Mouse (Mus musculus) right cerebral cortex, postnatal 25 days (tissue): Measurements from ENCODE around the gene Nfkbil1.

Experiments
- DNase-seq: peaks from one replicate; pipeline ENCODE4 v3.0.0; 2022

Gene Nfkbil1

DNA sequence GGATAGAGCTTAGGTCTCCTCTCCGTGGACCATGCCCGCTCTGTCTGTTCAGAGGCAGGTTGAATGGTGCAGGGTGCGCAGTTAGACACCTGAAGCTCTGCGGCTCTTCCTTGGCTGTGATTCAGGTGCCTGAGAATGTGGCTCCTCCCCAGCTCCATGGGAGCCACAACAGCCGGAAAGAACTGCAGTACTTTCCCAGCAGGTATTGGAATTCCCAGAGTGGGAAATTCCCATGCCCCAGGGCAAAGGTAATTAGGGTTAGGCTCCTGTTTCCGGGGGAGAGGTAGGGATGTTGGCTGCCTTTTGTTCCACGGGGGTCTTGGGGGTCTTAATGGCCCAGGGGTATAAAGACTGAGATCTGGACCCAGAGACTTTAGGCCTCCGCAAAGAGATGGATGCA lies 36.6 kb downstream of the Nfkbil1 start:
- no peak for DNase-seq

DNA sequence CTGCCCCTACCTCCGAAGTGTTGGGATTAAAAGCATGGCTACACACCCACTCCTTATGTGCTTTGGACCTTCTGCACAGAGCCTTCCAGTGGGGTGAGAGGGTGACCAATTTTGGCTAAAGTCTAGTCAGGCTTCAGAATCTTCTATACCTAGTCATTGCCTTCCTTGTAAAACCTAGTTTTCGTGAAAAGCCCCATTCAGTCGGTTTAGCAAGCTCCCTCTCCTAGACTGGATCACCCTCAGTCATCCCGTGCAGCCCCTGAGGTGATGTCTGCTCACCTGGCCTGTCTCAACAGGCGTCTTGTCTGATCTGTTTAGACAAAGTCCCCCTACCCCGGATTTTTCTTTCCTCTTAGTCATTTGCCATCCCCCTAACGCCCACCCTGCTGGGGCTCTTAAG lies 37.6 kb downstream of the Nfkbil1 start:
- no peak for DNase-seq

DNA sequence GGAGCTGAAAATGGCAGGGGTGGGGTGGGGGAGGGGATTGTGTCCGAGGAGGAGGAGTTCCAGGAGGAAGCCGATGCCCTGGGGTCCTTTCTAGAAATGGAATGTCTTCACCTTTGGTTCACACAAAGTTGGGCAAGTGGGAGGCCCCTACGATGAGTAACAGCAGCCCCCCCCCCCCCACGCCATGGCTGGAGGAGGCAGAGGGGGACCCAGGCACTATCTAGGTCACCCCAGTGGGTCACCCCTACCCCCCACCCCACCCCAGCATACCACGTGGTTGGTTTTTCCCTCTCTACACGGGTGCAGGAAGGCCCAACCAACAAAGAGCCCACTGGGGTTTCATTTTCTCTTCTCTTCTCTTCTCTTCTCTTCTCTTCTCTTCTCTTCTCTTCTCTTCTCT lies 38.5 kb downstream of the Nfkbil1 start:
- DNase-seq: no peak

DNA sequence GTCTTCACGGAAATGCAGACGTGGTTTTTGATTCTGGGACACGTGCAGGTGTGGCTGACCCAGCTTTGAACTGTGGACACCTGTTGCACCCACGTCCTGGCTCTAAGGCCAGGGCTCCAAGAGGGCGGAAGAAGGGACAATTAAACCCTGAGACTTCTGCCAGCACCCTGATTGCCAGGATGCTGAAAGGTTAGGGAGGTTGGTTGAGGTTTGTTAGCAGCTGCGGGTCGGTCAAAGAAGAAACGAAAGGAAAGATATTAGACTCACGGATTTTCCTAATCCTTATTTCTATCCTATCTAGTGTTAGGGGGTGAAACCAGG lies 39.3 kb downstream of the Nfkbil1 start:
- no peak for DNase-seq

DNA sequence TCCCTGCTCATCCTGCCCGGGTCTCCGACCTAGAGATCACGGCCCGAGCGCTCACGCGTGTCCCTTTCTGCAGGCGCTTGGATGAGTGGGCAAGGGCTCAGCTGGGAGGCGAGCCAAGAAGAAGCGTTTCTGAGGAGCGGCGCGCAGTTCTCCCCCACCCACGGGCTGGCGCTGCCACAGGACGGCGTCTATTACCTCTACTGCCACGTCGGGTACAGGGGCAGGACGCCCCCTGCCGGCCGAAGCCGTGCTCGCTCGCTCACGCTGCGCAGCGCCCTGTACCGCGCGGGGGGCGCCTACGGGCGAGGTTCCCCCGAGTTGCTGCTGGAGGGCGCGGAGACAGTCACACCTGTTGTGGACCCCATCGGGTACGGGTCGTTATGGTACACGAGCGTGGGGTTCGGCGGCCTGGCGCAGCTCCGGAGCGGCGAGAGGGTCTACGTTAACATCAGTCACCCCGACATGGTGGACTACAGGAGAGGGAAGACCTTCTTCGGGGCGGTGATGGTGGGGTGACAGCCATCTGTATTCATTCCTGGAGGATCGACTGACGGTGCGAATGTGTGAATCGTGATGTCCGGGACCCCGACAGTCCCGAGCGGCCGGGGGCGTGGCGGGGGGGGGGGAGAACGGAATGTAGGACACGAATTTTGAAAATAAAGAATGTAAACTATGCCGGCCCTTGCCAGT lies 39.8 kb downstream of the Nfkbil1 start:
- peak; percentile 83 for DNase-seq

DNA sequence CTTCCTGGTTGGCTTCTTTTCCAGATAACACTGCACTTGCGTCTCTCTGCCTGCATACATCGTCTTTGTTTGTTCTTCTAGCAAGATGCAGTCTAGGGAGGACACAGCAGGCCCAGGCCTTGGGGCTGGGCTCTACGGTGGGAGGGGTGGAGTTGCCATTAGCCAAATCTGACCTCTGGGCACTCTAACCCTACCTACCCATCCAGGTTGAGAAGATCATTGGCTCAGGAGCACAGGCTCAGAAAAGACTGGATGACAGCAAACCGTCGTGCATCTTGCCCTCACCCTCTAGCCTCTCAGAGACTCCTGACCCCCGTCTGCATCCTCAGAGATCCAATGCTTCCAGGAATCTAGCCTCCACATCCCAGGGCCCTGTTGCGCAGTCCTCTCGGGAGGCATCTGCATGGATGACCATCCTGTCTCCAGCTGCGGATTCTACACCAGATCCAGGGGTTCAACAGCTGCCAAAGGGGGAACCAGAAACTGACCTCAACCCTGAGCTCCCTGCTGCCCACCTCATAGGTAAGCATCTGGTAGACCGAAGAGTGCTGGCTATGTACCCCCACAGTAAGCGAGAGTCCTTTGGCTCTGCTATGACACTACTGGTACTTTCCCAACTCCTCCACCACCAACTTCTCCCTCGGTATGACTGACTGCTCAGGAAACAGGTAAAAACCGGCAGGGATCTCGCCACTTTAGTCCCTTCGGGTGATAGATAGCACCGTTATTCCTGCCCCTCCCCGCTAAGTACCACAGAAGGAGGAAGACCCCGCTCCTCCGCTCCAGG lies 40.6 kb downstream of the Nfkbil1 start:
- no peak for DNase-seq

DNA sequence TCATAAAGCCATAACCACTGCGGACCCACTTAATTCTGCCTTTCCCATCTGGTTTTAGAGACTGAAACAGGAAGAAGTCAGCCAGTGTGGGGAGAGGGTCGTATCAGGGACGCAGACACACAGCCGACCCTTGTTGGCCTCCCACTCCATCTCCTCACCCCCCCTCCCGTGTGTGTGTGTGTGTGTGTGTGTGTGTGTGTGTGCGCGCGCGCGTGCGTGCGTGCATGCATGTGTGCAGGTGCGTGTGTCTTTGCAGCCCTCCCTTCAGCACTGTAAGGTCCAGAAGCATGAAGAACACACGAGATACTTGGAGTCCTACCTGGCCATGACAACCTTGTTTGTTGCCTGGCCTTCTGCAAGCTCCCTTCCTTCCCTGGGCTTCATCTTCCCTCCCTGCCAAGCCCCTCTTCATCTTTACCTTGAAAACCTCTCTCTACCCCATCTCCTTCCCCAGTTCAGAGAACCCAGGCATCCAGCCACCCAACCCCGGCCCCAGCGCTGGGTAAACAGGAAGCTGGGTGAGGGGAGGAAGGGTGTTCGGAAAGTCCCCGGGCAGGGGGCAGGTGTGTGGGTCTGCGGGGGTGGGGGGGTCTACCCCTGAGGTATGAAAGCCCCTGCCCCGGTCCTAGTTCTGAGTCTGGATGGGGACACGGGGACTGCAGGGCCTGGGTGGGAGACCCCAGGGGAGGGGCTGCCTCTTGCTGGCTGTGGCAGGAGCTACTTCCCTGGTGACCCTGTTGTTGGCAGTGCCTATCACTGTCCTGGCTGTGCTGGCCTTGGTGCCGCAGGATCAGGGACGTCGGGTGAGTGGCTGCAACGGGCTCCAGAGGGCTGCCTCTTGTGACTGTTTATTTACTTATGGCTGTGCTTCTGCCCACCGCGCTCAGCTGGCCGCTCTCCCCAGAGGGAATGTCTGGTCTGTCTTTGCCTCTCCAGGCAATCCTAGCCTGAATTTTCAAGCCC lies 41.4 kb downstream of the Nfkbil1 start, which contains the start of gene Ltb:
Ltb (plus strand) TSS at position 559 of the 963 bp plus-strand sequence.
- no peak for DNase-seq

DNA sequence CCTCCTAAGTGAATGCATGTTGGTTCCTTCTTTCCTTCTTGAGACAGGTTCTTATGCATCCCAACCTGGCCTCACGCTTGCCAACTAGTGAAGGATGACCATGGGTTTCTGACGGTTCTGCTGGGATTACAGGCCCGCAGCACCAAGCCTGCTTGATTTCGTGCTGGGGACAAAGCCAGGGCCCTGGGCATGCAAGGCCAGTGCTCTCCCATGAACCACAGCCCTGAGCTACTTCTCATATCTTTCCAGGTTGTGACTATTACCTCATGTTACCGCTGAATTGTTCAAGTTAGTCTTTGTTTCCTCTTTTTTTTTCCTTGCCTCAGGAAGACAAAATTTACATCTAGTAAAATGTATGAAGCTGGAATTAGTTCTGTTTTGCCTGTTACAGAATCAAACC lies 42.7 kb downstream of the Nfkbil1 start:
- DNase-seq: no peak

DNA sequence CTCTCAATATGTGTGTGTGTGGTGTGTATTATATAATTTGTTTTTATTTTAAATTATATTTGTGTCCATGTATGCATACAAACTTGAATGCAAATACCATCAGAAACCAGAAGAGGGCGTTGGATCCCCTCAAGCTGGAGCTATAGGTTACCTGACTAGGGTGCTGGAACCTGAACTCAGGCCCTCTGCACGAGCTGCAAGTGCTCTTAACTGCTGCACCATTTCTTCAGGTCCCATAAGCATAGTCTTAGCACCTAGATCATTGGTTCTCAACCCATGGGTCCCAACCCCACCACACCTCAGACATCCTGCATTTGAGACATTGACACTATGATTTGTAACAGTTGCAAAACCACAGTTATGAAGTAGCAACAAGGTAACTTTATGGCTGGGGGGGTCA lies 43.9 kb downstream of the Nfkbil1 start:
- DNase-seq: no peak

DNA sequence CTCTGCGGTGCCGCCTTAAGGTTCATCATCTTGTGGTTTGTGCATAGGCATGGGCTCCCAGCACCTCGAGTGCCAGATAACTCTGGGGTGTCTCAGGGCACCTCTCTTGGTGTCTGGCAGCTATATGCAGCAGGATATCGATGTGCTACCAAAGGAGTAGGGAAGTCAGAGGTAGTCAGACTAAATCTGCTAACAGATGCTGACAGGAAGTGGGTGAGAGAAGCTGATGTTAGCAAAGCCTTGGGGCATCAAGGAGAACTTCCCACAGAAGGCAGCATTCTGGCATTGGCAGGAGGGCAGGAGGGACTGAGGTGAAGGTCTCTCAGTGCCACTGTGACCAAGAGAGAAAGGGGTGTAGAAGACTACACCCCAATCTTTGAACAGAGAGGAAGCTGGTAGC lies 45.5 kb downstream of the Nfkbil1 start:
- DNase-seq: no peak

DNA sequence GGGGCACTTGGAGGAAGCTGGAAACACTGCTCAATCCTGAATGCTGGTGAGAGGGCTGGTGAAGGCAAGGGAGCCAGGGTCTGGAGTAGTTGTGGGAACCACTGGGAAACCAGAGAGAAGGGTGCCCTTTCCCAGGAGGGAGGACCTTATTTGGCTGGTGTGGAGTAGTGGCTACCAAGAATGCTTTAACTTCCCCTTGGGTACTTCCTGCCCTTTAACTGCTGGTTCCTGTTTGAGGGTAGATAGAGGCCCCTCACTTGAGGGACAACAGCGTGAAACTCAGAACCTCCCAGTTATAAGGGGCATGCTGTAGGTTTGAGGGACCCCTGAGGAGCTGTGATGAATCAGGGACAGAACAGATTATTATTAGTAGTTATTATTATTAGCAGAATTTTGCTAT lies 46.4 kb downstream of the Nfkbil1 start:
- no peak for DNase-seq

DNA sequence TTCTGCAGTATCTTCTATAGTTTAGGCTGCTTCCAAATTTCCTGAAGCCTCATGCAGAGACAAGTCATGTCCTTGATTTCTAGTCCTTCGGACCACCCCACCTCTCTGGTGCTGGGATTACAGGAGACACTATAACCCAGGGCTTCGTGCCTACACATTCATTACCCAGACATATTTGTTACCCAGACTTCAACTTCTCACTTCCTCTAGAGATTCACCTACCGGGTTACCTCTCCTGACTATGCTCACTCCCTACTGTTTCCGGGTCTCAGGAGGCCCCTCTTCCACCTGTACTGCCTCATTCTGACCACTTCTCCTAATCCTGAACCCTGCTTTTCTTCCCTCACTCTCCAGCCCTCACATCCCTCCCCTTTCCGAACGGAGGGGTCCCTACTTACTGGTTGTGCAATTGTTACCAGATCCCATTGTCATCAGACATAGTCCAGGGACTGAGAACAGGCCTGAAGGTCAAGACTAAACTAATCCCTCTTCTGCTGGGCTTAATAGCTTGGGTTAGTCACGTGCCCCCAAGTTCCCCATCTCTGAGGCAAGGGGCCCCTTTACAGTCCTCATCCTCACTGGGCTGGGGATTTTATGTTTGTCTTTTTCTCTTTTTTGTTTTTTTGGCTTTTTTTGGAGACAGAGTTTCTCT lies 47.5 kb downstream of the Nfkbil1 start, which contains the start of gene Lst1:
Lst1 (minus strand) TSS at position 481 of the 652 bp plus-strand sequence.
- DNase-seq: no peak

DNA sequence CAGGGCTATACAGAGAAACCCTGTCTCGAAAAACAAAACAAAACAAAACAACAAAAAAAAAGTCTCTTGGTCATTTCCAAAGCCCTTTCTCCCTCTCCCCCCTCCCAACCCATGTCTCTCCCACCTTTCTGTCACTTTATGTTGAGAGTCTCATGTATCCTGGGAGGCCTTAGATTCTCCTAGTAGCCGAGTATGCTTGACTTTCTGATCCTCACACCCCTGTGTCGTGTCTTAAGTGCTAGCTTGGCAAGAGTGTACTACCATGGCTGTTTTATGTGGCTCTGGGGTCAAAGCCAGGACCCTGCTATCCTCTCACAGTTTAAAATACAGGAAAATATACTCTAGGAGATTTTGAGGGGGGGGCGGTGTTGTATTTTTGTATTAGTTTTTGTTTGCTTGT lies 48.2 kb downstream of the Nfkbil1 start:
- DNase-seq: no peak

DNA sequence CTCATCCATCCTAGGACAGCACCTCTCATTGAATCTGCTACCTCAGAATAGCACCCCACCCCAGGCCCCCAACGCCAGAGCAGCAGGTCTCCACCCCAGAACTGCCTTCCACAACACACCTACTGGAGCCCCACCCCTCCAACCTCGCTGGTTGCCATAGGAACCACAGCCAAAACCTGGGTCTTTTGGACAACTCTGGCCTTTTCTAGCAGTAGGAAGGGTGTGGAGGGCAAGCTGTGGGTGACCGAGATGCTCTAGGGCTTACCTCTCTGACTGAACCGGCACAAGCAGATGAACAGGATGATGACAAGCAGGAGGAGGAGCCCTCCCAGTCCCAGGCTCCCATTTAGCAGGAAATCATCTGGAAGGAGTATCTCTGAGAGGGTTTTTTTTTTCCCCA lies 48.9 kb downstream of the Nfkbil1 start:
- DNase-seq: no peak

DNA sequence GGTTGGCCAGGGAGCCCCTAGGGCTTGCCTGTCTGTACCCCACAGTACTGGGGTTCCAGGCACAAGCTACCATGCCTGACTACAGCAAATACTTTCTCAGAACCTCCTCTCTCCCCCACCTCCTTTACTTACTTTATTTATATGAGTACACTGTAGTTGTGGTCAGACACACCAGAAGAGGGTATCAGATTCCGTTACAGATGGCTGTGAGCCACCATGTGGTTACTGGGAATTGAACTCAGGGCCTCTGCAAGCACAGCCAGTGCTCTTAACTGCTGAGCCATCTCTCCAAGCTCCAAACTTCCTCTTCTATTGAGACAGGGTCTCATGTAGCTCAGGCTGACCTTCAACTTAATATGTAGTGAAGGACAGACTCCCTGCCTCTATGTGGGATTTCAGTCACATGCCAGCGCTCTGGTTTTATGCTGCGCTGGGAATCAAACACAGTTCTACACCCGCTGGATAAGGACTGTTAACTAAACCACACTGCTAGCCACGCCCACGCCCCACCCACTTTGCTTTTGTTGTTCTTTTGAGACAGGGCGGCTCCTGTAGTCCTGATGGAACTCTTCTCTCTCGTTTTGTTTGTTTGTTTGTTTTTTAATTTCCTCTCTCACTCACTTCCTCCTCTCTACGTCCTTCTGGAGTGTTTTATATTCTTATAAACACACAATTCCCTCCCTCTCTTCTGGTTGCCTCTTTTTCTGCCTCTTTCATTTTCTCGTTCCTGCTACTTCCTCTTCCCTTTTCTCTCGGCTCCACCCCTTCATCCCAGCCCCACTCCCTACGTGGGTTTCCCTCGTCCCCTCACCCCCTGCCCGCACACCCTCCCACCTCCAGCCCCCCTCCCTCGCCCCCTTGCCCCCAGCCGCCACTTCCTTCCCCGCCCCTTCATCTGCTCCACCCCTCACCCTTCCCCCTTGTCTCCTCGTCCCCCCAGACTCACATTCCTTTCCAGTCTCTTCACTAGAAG lies 49.7 kb downstream of the Nfkbil1 start:
- DNase-seq: no peak

DNA sequence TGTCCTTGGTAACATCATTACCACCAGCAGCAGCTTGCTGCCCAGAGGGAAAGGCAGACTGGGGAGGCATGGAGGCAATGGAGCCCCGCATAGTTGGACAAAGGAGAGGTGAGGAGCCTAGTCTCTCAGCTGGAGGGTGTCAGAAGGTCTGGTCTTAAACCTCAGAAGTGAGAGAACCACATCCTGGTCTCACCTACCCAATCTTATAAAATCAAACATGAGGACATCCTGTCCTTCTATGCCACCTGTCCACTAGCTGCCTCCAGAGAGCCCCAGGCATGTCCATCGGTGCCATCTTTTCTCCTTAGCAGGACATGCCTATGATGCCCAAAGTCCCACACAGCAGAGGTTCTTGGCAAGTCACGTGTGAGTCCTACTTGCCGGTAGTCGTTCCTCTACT lies 55.5 kb downstream of the Nfkbil1 start:
- no peak for DNase-seq

DNA sequence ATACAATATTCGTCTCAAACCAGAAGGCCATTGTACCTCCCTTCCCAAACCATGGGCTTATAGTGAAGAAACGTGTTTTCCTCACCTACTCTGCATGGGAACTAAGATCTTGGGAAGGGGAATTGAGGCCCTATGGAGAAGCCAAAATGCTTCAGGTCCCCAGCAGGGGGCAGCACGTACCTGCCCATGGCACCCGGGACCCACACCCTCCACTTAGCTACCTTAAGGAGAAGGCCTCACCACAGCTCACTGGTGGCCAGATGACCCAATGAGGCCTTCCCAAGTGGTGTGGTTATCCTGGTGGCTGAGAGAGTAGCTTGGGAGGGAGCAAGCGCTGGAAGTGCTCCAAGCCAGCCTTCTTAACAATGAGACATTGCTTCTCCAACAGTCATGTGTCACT lies 57.1 kb downstream of the Nfkbil1 start:
- no peak for DNase-seq

DNA sequence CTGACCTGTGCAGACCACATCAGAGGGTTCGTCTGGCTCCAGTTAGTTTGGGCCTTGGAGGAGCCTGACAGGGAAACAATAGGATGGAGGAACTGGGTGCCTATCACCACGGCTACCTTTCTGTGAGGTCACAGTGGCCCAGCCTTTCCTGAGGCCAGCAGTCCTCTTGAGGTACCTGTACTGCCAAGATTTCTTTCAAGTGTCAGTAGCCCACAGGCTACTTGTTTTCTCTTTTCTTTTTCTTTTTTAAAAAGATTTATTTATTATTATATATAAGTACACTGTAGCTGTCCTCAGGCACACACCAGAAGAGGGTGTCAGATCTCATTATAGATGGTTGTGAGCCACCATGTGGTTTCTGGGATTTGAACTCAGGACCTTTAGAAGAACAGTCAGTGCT lies 59.6 kb downstream of the Nfkbil1 start, which contains the start of gene Aif1:
Aif1 (minus strand) TSS at position 101 of the 400 bp plus-strand sequence.
- DNase-seq: no peak

DNA sequence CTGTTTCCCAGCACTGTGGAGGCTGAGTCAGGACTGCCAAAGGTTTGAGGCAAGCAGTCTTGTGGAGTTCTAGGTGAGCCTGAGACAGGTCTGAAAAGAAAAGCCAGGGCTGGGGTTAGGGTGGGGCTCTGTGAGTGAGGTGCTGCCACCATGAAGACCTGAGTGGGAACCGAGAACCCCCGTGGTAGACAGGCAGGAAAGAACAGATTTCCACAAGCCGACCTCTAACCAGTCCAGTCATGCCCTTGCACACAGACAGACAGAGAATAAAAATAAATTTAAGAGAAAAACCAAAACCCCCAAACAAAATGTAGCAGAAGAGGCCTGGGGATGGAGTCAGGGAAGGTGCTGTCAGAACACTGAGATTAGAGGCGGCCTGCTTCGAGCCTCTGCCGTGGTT lies 60.2 kb downstream of the Nfkbil1 start:
- DNase-seq: no peak

DNA sequence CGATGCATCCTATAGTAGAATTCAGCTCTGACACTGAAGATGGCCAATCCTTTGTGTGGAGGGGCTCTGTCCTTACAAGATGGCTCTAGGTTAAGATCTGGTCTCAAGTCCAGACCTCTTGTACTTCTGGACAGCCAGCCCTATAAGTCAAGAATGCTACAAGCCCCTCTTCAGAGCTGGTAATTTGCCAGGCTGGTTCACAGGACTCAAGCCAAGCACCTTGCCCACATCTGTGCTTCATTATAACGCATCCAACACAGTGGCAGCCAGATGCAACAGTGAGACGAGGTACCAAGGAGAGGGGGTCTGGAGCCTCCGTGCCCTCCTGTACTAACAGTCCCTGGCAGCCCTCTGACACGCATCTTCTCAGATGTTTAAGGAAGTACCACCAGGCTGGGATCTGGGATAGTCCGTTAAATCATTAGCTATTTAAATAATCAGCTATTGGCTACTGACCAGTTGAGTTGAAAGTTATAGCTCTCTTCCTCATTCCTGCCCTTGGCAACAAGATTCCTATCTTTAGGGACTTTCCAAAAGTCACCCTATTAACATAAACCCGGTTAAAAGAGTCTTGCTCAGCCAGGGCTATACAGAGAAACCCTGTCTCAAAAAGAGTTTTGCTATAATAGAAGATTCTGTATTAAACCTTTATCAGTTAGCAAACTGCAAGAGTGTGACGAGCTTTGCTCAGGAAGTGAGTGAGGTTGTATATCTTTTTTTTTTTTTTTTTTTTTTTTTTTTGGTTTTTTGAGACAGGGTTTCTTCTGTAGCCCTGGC lies 61.2 kb downstream of the Nfkbil1 start:
- DNase-seq: no peak

DNA sequence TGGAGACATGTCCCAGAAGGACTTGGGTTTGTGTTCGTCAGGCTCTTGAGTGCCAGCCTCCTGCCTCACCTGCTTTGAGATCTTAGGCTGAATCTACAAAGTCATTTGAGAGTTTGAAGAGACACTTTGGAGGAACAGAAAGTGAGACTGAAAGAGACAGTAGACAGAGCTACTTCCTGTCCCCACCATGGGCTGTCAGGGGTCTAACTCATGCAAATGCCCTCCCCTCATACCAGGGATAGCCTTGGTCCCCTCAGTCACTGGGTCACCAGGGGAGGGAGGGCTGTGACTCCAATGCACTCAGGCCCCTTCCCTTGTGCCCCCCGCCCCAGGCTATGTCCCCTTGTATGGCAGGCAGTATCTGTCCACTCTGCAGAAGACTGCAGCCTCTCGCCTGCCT lies 62.3 kb downstream of the Nfkbil1 start:
- no peak for DNase-seq
